Mouse (Mus musculus) lung, postnatal 0 days (tissue): ENCODE results near the gene Sae1.

Source experiments
- CTCF ChIP-seq: IDR thresholded peaks from 2 replicates; pipeline ENCODE4 v1.5.1; 2016; ENCODE audit warnings: antibody characterized with exemption, mild to moderate bottlenecking
- EP300 ChIP-seq: IDR thresholded peaks from 2 replicates; pipeline ENCODE4 v1.6.1; 2016; ENCODE audit warnings: antibody characterized with exemption, mild to moderate bottlenecking, control low read depth

DNA sequence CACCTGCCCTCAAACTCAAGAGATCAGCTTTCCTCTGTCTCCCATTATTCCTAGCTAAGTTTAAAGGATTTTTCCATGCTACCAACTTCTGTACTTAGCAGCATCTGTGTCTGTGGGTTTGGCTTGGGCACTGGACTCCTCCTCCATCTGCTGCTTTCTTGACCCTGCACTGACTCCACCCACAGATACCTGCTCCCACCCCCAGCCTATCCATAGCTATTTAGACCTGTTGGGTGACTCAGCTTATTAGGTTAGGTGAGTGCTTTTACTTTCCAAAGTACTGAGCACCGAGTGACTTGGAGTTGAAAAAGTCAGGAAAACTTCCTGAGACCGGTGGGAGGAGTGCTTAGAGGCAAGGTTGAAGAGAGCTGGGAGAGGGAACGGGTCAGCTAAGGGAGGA is 27.8 kb upstream of the Sae1 start:
- TF ChIP-seq CTCF (no peak), EP300 (no peak)
